Mouse (Mus musculus): ENCODE measurements around the gene Islr2.

Islr2 gene

DNA sequence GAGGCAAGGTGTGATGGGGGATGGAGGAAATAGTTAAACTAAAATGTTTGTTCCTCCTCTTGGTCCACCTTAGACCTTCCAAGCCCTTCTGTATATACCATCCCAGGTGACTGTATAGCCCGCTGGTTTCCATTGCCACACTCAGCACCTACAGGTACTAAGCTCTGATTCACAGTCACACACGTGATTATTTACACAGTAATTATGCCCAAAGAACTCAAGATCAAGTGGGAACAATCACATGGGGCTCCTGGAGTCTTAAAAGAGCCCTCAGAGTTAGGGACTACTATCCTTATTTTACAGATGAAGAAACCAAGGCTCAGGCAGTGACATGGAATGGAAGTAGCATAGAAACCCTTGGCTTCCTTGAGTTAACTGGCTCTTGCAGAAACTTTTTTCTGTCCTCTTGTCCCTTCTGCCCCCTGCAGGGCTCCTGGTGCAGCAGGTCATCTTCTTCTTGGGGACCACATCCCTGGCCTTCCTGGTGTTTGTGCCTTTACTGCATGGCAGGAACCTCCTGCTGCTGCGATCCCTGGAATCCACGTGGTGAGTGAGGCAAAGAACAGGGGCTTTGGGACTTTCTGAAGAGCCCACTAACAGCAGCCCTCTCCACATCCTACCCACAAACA is 53.3 kb downstream of the Islr2 start:
- DNase-seq: no peak

GRCm38 (mm10) chr9:58148806-58149205 is 55.3 kb downstream of the Islr2 start:
- no peak for DNase-seq
